Mouse (Mus musculus) midbrain, embryonic 12.5 days (tissue): ENCODE measurements at regions not wholly inside any gene's neighbourhood (a gene's known extent, or its start where the extent isn't known, plus 50 kb on each side); places are given as distances from the start of the nearest gene placed in this dataset.
A peak's percentile ranks its signal among the peaks of the same experiment; 100 is the strongest.

Source experiments
- ATAC-seq: fragments of 200-750 bp; cut with Nextera tagmentation; 2 replicates; pipeline ENCODE4 v1.8.0; 2017; ENCODE audit warnings: low read depth, moderate TSS enrichment, moderate library complexity; ENCODE audit not compliant: low FRiP score
- H3K27ac ChIP-seq: fragments of 300-500 bp; sonication (generic); replicated peaks from 2 replicates; pipeline ENCODE4 v1.5.1; 2016; ENCODE audit warnings: mild to moderate bottlenecking
- H3K27me3 ChIP-seq: fragments of 300-500 bp; sonication (generic); 2 replicates; pipeline ENCODE4 v1.6.1; 2016; ENCODE audit warnings: mild to moderate bottlenecking
- H3K36me3 ChIP-seq: fragments of 300-500 bp; sonication (generic); 2 replicates; pipeline ENCODE4 v1.6.1; 2016
- H3K4me1 ChIP-seq: fragments of 300-500 bp; sonication (generic); 2 replicates; pipeline ENCODE4 v1.6.1; 2016
- H3K4me2 ChIP-seq: fragments of 300-500 bp; sonication (generic); replicated peaks from 2 replicates; pipeline ENCODE4 v1.6.1; 2016; ENCODE audit warnings: mild to moderate bottlenecking, moderate library complexity
- H3K4me3 ChIP-seq: fragments of 300-500 bp; sonication (generic); 2 replicates; pipeline ENCODE4 v1.5.1; 2016; ENCODE audit warnings: mild to moderate bottlenecking
- H3K9ac ChIP-seq: fragments of 300-500 bp; sonication (generic); replicated peaks from 2 replicates; pipeline ENCODE4 v1.6.1; 2016; ENCODE audit warnings: mild to moderate bottlenecking, moderate library complexity
- H3K9me3 ChIP-seq: fragments of 300-500 bp; sonication (generic); 2 replicates; pipeline ENCODE4 v1.6.1; 2016; ENCODE audit warnings: mild to moderate bottlenecking
- WGBS: fragments of 180-500 bp; shearing (Covaris S2); methylation state at CpG from one replicate; pipeline ENCODE4 v1.1.7; 2016; 5-methylcytosine and 5-hydroxymethylcytosine counted together

DNA sequence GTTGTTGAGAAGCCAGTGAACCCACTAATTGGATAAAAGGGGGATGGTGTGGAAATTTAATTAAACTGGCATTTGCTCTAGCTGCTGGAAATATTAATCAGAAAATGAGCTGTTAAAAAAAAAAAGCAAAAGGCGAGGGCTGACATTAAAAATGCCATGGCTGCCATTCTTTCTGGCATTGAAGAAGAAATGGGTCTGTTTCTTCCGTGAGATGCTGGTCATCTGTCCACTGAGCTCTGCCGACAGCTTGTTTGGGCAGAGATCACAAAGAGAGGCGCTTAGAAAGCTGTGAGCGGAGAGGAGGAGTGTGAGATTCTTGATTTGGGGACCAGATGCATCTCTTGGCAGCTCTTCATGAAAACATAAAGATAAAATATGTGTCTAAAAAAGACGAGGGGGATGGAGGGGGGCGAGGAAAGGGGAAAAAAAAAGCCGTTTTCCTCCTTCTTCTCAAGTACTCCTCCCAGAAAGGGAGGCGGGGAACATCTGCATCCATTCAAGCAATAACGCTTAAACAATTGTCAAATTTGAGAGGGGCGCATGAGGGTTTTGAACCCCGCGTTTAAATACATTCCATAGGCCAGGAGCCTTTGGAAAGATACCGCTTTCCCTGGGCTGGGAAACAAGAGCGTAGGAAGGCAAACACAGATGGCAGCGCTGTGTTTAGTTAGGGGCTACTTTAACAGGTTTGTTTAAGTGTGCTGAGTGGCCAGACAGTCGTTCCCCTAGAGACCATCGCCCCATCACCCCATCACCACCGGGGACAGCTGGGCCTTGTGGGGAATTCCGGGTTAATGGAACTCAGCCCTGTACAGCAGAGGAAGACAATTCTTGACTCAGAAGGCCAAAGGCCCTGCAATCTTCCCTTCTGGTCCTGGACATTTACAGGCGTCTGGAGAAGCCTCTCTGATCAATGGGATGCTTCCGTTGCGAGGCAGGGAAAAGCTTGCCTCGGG, 109.2 kb upstream of the Slit3 start:
- Histone ChIP-seq H3K27ac (no peak overlapping the region), H3K9ac (no peak overlapping the region), H3K4me1 (peaks cover 8% of the 10 kb centered on the region), H3K4me3 (no peak overlapping the region), H3K9me3 (no peaks in the 10 kb centered on the region), H3K36me3 (no peaks in the 10 kb centered on the region), H3K27me3 (no peaks in the 10 kb centered on the region), H3K4me2 (no peak overlapping the region)
- no peak for ATAC-seq
- 65% methylated on average over 24 of the region's 24 CpGs for WGBS

GRCm38 (mm10) chr11:35006773-35007567, 114.1 kb upstream of the Slit3 start:
- H3K4me1 ChIP-seq, result peaks cover 10% of the 10 kb centered on the region
- no peaks in the 10 kb centered on the region for H3K36me3 ChIP-seq
- H3K4me2 ChIP-seq, result 0 out of 2 replicates have a peak overlapping the region, but pooled peaks have one; percentile 3
- no peak overlapping the region for H3K9ac ChIP-seq
- WGBS, result 47% methylated on average over 20 of the region's 20 CpGs
- ATAC-seq, result no peak
- H3K27ac ChIP-seq, result no peak overlapping the region
- no peaks in the 10 kb centered on the region for H3K9me3 ChIP-seq
- H3K27me3 ChIP-seq, result no peaks in the 10 kb centered on the region
- H3K4me3 ChIP-seq, result no peak overlapping the region

DNA sequence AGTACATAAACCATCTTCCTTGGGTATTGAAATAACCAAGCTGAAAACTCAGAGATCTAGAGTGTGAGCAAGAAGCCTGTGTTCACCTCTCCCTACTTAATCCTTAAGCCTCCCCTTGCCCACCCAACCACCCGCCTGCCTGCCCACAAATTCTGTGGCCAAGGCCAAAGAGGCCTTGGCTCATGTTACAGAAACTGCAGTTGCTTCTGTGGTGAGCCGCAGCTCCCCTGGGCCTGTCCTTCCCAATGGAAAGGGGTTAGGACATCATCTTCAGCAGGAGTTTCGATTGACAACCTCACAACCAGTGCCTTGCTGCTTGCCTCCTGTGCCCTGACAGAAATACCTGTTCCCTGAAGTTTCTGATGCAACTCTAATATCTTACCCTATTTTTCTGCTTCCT, 115.9 kb upstream of the Slit3 start:
- Histone ChIP-seq H3K9ac (no peak overlapping the region), H3K4me2 (no peak overlapping the region), H3K4me3 (no peak overlapping the region), H3K4me1 (peaks cover 9% of the 10 kb centered on the region), H3K36me3 (no peaks in the 10 kb centered on the region), H3K27ac (no peak overlapping the region), H3K27me3 (no peaks in the 10 kb centered on the region), H3K9me3 (no peaks in the 10 kb centered on the region)
- ATAC-seq, result no peak
- WGBS, result 74% methylated on average over 3 of the region's 3 CpGs

- no peak overlapping the region for H3K27ac ChIP-seq
- 36% methylated on average over 1 of the region's 1 CpGs for WGBS
- H3K27me3 ChIP-seq, result no peaks in the 10 kb centered on the region
Observed at GRCm38 (mm10) chr11:35004431-35004830, 116.6 kb upstream of the Slit3 start.

DNA sequence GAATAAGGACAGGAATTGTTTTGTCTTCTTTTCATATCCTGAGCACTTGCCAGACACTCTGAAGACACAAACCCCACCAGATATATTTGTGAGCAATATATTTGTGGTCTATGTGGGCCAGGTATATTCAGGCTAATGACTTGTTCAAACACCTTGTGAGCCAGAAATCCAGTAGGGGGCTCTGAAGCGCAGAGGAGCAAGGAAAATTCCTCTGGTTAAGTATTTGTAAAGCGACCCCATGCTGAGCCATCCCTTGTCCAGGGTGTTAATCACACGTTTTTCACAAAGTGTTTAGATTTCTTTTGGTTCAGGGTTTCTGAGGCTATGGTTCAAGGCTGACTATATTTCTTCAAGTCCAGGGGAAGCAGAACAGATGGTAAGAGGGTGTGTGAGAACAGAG, 117.1 kb upstream of the Slit3 start:
- Histone ChIP-seq H3K27me3 (no peaks in the 10 kb centered on the region), H3K4me2 (no peak overlapping the region), H3K9ac (no peak overlapping the region), H3K27ac (no peak overlapping the region), H3K9me3 (no peaks in the 10 kb centered on the region), H3K36me3 (no peaks in the 10 kb centered on the region), H3K4me3 (no peak overlapping the region), H3K4me1 (peaks cover 9% of the 10 kb centered on the region)
- no peak for ATAC-seq
- WGBS, result 29% methylated on average over 3 of the region's 3 CpGs

More at GRCm38 (mm10) chr11:35004431-35004830, 116.6 kb upstream of the Slit3 start:
- no peak for ATAC-seq
- H3K4me3 ChIP-seq, result no peak overlapping the region
- no peaks in the 10 kb centered on the region for H3K9me3 ChIP-seq
- H3K4me2 ChIP-seq, result no peak overlapping the region
- H3K36me3 ChIP-seq, result no peaks in the 10 kb centered on the region
- H3K9ac ChIP-seq, result no peak overlapping the region
- H3K4me1 ChIP-seq, result peaks cover 9% of the 10 kb centered on the region

DNA sequence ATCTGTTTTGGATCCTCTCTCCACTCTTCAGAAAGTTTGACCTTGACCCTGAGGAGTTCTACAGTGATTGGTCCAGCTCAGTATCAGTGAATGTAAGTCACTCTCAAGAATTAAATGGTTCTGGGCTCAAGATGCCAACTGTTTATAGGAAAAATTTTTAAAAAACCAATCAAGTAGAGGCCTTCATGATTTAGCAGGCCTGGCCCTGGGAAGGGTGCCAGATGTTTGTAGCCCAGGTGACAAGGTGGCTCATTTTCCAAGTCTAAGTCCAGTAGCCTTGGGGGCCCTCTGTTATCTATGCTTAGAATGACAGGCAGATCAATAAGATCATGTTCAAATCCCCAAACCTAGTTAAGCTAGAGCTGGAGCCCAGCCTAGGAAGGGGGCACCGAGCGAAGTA, 123.1 kb upstream of the Slit3 start:
- 95% methylated on average over 2 of the region's 2 CpGs for WGBS
- H3K4me2 ChIP-seq, result no peak overlapping the region
- no peak for ATAC-seq
- no peaks in the 10 kb centered on the region for H3K36me3 ChIP-seq
- no peak overlapping the region for H3K27ac ChIP-seq
- no peaks in the 10 kb centered on the region for H3K27me3 ChIP-seq
- H3K4me3 ChIP-seq, result no peak overlapping the region
- H3K4me1 ChIP-seq, result no peaks in the 10 kb centered on the region
- H3K9ac ChIP-seq, result no peak overlapping the region
- no peaks in the 10 kb centered on the region for H3K9me3 ChIP-seq

- Histone ChIP-seq H3K4me3 (no peak overlapping the region), H3K27ac (no peak overlapping the region), H3K27me3 (no peaks in the 10 kb centered on the region), H3K9ac (no peak overlapping the region), H3K9me3 (no peaks in the 10 kb centered on the region), H3K36me3 (no peaks in the 10 kb centered on the region), H3K4me2 (no peak overlapping the region), H3K4me1 (no peaks in the 10 kb centered on the region)
- ATAC-seq, result no peak
- WGBS, result 80% methylated on average over 4 of the region's 4 CpGs
Observed at GRCm38 (mm10) chr11:34995515-34995914, 125.5 kb upstream of the Slit3 start.

GRCm38 (mm10) chr11:34982775-34983457, 138.1 kb upstream of the Slit3 start:
- no peak for ATAC-seq
- H3K9ac ChIP-seq, result no peak overlapping the region

GRCm38 (mm10) chr11:34980210-34980609, 140.8 kb upstream of the Slit3 start:
- Histone ChIP-seq H3K27ac (no peak overlapping the region), H3K4me1 (no peaks in the 10 kb centered on the region), H3K27me3 (no peaks in the 10 kb centered on the region), H3K9me3 (no peaks in the 10 kb centered on the region), H3K4me2 (no peak overlapping the region), H3K9ac (no peak overlapping the region), H3K36me3 (no peaks in the 10 kb centered on the region), H3K4me3 (no peak overlapping the region)
- WGBS, result 86% methylated on average over 1 of the region's 1 CpGs
- no peak for ATAC-seq

More at GRCm38 (mm10) chr11:34982775-34983457, 138.1 kb upstream of the Slit3 start:
- no peak overlapping the region for H3K4me2 ChIP-seq
- no peaks in the 10 kb centered on the region for H3K4me1 ChIP-seq
- H3K9me3 ChIP-seq, result no peaks in the 10 kb centered on the region
- no peaks in the 10 kb centered on the region for H3K27me3 ChIP-seq
- WGBS, result 81% methylated on average over 5 of the region's 5 CpGs
- no peak overlapping the region for H3K4me3 ChIP-seq
- no peaks in the 10 kb centered on the region for H3K36me3 ChIP-seq
- H3K27ac ChIP-seq, result no peak overlapping the region

DNA sequence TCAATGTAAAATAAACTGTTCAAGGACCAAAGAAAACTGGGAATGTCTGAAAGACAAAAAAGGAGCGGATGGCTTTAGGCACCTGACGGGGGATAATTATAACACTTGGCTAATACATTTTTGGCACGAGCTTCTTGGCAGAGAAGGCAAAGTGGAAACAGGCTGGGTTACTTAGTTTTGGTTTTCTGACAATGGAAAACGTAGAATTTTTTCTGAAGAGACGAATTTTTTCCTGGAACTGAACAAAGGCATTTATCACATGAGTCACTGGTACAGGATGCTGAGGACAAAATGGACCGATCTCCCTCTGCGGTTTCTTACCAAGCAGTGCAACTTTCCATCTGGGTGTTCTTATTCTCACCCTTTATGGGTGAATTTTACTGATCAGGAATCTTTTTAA, 143.2 kb upstream of the Slit3 start:
- no peak for ATAC-seq
- Histone ChIP-seq H3K9me3 (no peaks in the 10 kb centered on the region), H3K9ac (no peak overlapping the region), H3K4me3 (no peak overlapping the region), H3K4me2 (no peak overlapping the region), H3K4me1 (no peaks in the 10 kb centered on the region), H3K27ac (no peak overlapping the region), H3K36me3 (no peaks in the 10 kb centered on the region), H3K27me3 (no peaks in the 10 kb centered on the region)
- 91% methylated on average over 7 of the region's 7 CpGs for WGBS

GRCm38 (mm10) chr11:34975771-34976302, 142.4 kb upstream of the Spdl1 start:
- Histone ChIP-seq H3K4me3 (no peak overlapping the region), H3K27me3 (no peaks in the 10 kb centered on the region), H3K36me3 (no peaks in the 10 kb centered on the region), H3K27ac (no peak overlapping the region), H3K4me2 (no peak overlapping the region), H3K4me1 (no peaks in the 10 kb centered on the region), H3K9ac (no peak overlapping the region), H3K9me3 (no peaks in the 10 kb centered on the region)
- no peak for ATAC-seq
- WGBS, result 76% methylated on average over 8 of the region's 8 CpGs
